Mouse (Mus musculus): ENCODE data around the gene Pde4b.

The Pde4b gene

DNA sequence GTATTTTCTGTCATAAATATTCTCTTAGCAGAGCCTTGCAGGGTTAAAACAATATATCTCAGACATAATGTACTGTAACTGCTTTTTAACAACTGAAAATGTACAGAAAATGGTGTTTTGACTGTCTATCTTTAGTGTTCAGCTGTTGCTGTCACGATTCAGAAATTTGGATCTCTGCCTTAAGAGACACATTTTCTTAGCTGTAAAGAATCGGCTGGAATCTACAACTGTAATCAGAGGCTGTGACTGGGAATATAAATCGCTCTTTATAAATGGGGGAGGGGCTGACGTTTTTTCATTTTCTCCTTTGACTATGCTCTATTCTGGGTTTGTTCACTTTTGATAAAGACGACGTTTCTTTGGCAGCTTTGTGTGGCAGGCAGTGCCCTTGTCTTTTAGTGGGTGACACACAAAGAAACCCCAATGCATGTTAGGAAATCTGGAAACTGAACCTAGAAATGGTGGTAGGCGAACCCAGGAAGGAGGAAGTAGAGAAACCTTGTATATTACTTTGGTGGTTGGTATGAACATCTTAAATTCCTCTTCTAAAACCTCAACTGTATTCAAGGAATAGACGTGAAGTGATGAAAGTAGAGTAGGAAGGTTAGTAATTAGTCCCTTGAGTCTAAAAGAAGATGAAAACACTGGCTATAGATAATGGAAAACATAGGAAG is 153.5 kb downstream of the Pde4b start:
- no peaks in the 10 kb centered on the region for H3K36me3 ChIP-seq (ENCODE audit: insufficient read depth, low read length)
- no peaks in the 10 kb centered on the region for H3K27me3 ChIP-seq (ENCODE audit: insufficient read depth, low read length)
- TF ChIP-seq CTCF (conservative IDR thresholded peaks at IDR 0.05; ENCODE audit: low read length) (no peak), POU5F1 (IDR thresholded peaks at IDR 0.05; ENCODE audit: borderline replicate concordance, low read length) (no peak), NANOG (IDR thresholded peaks at IDR 0.05; ENCODE audit: borderline replicate concordance, low read length) (no peak)
- H3K4me1 ChIP-seq (replicated peaks; ENCODE audit: low read depth, low read length), result 0 out of 2 replicates have a peak, but pooled peaks cover 2% of the 10 kb centered on the region
- no peak overlapping the region for H3K4me3 ChIP-seq (replicated peaks; ENCODE audit: low read length)
- H3K9me3 ChIP-seq (ENCODE audit: low read length), result no peaks in the 10 kb centered on the region

DNA sequence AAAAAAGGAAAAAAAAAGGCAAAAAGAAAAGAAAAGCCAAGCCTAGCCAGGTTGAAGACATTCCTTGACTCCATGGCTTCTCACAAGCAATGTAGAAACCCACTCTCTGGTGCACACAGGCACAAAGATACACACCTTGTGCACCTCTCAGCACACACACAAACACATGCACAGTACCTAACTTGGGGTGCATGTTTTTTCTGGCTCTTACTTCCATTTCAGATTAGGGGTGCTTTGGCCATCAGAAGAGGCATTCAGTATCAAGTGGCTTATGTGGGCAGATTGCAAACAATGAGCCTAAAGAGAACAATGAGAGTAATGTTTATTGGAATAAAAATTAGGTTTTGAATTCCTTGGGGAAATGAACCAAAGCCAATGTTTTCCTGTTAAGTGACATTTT is 166.7 kb downstream of the Pde4b start:
- H3K9me3 ChIP-seq (ENCODE audit: low read length), result no peaks in the 10 kb centered on the region
- no peak for TF ChIP-seq NANOG (IDR thresholded peaks at IDR 0.05; ENCODE audit: borderline replicate concordance, low read length)
- TF ChIP-seq POU5F1 (IDR thresholded peaks at IDR 0.05; ENCODE audit: borderline replicate concordance, low read length), result no peak
- TF ChIP-seq CTCF (conservative IDR thresholded peaks at IDR 0.05; ENCODE audit: low read length), result no peak
- 0 out of 2 replicates have a peak, but pooled peaks cover 3% of the 10 kb centered on the region for H3K4me1 ChIP-seq (replicated peaks; ENCODE audit: low read depth, low read length)
- H3K36me3 ChIP-seq (ENCODE audit: insufficient read depth, low read length), result no peaks in the 10 kb centered on the region
- H3K27me3 ChIP-seq (ENCODE audit: insufficient read depth, low read length), result no peaks in the 10 kb centered on the region
- H3K4me3 ChIP-seq (replicated peaks; ENCODE audit: low read length), result no peak overlapping the region

DNA sequence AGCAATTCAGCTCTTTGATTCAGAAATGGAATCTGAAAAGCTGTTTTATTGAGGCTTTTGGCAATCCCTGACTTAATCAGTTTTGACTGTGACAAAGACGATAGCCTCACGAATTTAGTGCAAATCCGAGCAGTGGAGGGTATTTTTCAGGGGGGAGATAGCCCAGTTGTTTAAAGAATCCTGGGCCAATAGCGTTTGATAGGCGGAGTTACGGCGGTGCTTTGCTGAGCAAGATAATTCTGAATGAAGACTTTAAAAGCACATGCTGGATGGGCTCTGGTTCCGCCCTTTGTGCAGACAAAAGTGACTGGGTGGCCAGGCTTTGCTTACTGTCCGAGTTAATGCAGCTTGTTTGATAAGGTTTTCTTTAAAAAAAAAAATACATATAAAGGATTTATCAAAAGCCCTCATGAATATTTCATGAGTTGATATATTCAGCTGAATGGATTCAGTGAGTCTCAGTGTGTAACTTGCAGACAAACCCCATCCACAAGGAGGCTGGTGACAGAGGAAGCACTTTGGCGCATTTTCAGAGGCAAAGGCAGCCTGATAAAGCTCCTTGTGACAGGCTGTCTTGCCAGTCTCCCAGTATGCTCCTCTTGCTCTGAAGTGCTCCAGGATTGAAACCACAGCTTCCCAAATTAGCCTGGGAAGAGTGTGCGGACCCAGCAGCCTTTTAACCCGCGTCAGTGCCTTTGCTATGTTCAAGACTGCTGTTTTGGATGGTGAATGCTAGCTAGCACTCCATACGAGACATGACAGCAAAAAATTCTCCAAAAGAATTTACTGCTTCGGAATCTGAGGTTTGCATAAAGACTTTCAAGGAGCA is 167.3 kb downstream of the Pde4b start:
- 0 out of 2 replicates have a peak, but pooled peaks cover 3% of the 10 kb centered on the region for H3K4me1 ChIP-seq (replicated peaks; ENCODE audit: low read depth, low read length)
- no peaks in the 10 kb centered on the region for H3K36me3 ChIP-seq (ENCODE audit: insufficient read depth, low read length)
- no peaks in the 10 kb centered on the region for H3K9me3 ChIP-seq (ENCODE audit: low read length)
- no peaks in the 10 kb centered on the region for H3K27me3 ChIP-seq (ENCODE audit: insufficient read depth, low read length)
- no peak for TF ChIP-seq CTCF (conservative IDR thresholded peaks at IDR 0.05; ENCODE audit: low read length)
- TF ChIP-seq NANOG (IDR thresholded peaks at IDR 0.05; ENCODE audit: borderline replicate concordance, low read length), result no peak
- TF ChIP-seq POU5F1 (IDR thresholded peaks at IDR 0.05; ENCODE audit: borderline replicate concordance, low read length), result no peak
- H3K4me3 ChIP-seq (replicated peaks; ENCODE audit: low read length), result no peak overlapping the region

DNA sequence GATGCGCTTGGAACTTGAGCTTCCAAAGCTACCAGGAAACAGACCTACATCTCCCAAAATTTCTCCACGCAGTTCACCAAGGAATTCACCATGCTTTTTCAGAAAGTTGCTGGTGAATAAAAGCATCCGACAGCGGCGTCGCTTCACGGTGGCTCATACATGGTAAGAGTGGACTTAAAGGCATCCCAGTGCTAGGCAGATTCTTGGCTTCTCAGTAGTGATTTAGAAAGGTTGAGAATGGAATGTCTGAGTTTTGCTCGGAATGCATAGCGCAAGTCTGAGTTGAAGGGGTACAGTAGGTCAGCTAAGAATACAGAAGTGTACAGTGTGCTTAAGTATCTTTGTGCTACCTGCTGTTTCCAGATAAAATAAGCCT is 167.9 kb downstream of the Pde4b start:
- H3K9me3 ChIP-seq (ENCODE audit: low read length), result no peaks in the 10 kb centered on the region
- H3K4me1 ChIP-seq (replicated peaks; ENCODE audit: low read depth, low read length), result 0 out of 2 replicates have a peak, but pooled peaks cover 3% of the 10 kb centered on the region
- no peaks in the 10 kb centered on the region for H3K27me3 ChIP-seq (ENCODE audit: insufficient read depth, low read length)
- TF ChIP-seq POU5F1 (IDR thresholded peaks at IDR 0.05; ENCODE audit: borderline replicate concordance, low read length) (no peak), NANOG (IDR thresholded peaks at IDR 0.05; ENCODE audit: borderline replicate concordance, low read length) (no peak), CTCF (conservative IDR thresholded peaks at IDR 0.05; ENCODE audit: low read length) (no peak)
- H3K4me3 ChIP-seq (replicated peaks; ENCODE audit: low read length), result no peak overlapping the region
- H3K36me3 ChIP-seq (ENCODE audit: insufficient read depth, low read length), result no peaks in the 10 kb centered on the region

DNA sequence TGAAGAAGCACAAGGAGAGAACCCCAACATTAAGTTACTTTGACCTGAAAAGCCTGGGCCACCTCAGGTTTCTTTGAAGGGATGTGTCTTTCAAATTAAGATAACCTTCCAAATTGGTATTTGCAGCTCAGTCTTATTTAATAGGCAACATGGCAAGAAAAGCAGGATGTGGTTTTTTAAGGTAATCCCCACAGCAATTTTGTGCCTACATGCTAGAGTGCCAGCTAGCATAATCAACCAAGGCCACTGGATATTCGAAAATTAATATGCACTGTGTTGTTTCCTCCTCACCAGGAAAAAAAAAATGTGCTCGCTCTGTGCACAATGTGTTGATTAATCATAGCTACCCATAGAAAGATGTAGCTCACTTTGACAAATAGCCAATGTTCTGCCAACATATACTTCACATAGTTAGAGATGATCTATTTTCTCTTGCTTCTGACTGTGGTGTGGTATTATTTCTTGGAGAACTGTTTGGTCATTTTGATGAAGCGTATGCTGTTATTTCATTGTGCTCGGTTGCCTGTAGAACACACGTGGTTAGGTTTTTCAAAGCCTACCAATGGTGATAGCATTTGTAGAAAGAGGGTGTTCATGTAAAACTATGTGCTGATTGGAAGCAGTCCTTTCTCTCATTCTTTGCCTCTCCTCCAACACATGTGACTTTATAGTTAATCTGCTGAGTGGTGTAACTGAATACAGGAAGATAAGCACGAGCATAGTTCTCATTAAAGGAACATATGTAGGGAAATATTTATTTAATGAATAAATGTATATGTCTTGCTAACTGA is 169.0 kb downstream of the Pde4b start:
- H3K4me1 ChIP-seq (replicated peaks; ENCODE audit: low read depth, low read length), result 0 out of 2 replicates have a peak, but pooled peaks cover 3% of the 10 kb centered on the region
- TF ChIP-seq CTCF (conservative IDR thresholded peaks at IDR 0.05; ENCODE audit: low read length), result no peak
- TF ChIP-seq POU5F1 (IDR thresholded peaks at IDR 0.05; ENCODE audit: borderline replicate concordance, low read length), result no peak
- TF ChIP-seq NANOG (IDR thresholded peaks at IDR 0.05; ENCODE audit: borderline replicate concordance, low read length), result no peak
- H3K27me3 ChIP-seq (ENCODE audit: insufficient read depth, low read length), result no peaks in the 10 kb centered on the region

DNA sequence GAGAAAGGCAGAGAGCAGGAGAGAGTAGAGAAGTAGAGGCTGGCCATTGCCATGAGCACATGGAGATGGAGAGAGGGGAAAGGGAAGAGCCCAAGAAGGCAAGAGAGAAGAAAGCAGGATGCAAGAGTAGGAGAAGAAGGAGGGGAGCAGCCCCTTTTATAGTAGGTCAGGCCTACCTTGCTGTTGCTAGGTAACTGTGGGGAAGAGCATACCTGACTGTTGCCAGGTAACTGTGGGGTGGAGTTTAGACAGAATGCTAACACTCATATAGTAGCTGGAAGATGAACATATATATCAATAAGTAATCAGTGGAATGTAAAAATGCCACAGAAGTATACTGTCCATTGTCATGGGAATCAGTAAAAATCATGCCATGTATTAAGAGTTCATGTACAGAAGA is 172.9 kb downstream of the Pde4b start:
- peaks cover 7% of the 10 kb centered on the region for H3K9me3 ChIP-seq (ENCODE audit: low read length)
- H3K27me3 ChIP-seq (ENCODE audit: insufficient read depth, low read length), result no peaks in the 10 kb centered on the region
- H3K4me3 ChIP-seq (replicated peaks; ENCODE audit: low read length), result no peak overlapping the region
- no peaks in the 10 kb centered on the region for H3K36me3 ChIP-seq (ENCODE audit: insufficient read depth, low read length)
- TF ChIP-seq CTCF (conservative IDR thresholded peaks at IDR 0.05; ENCODE audit: low read length) (no peak), NANOG (IDR thresholded peaks at IDR 0.05; ENCODE audit: borderline replicate concordance, low read length) (no peak), POU5F1 (IDR thresholded peaks at IDR 0.05; ENCODE audit: borderline replicate concordance, low read length) (no peak)
- H3K4me1 ChIP-seq (replicated peaks; ENCODE audit: low read depth, low read length), result no peaks in the 10 kb centered on the region

More for the DNA sequence above, 169.0 kb downstream of the Pde4b start:
- H3K9me3 ChIP-seq (ENCODE audit: low read length), result peaks cover under 1% of the 10 kb centered on the region; the same call in 1 of the 2 replicates
- no peak overlapping the region for H3K4me3 ChIP-seq (replicated peaks; ENCODE audit: low read length)
- H3K36me3 ChIP-seq (ENCODE audit: insufficient read depth, low read length), result no peaks in the 10 kb centered on the region

DNA sequence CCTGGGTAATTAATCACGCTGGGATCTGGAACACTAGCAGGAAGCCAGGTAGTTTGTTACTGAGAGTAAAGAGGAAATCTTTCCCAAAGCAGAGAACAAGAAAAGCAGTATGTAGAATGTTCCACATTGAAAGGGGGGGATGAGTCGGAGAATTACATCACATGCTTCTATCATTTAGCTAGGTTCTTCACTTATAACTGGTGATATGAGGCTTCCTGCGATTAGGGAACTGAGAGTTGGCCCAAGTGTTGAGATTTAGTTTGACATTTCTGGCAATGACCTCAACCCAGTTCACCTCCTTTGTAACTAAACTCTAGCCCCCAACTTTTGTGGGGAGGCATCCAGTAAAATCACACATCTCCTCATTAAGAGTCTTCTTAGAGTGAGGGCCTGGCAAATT is 185.0 kb downstream of the Pde4b start:
- no peak for TF ChIP-seq CTCF (conservative IDR thresholded peaks at IDR 0.05; ENCODE audit: low read length)
- no peak for TF ChIP-seq POU5F1 (IDR thresholded peaks at IDR 0.05; ENCODE audit: borderline replicate concordance, low read length)
- no peak for TF ChIP-seq NANOG (IDR thresholded peaks at IDR 0.05; ENCODE audit: borderline replicate concordance, low read length)
- H3K36me3 ChIP-seq (ENCODE audit: insufficient read depth, low read length), result no peaks in the 10 kb centered on the region
- no peaks in the 10 kb centered on the region for H3K9me3 ChIP-seq (ENCODE audit: low read length)
- no peak overlapping the region for H3K4me3 ChIP-seq (replicated peaks; ENCODE audit: low read length)
- no peaks in the 10 kb centered on the region for H3K27me3 ChIP-seq (ENCODE audit: insufficient read depth, low read length)
- no peaks in the 10 kb centered on the region for H3K4me1 ChIP-seq (replicated peaks; ENCODE audit: low read depth, low read length)

DNA sequence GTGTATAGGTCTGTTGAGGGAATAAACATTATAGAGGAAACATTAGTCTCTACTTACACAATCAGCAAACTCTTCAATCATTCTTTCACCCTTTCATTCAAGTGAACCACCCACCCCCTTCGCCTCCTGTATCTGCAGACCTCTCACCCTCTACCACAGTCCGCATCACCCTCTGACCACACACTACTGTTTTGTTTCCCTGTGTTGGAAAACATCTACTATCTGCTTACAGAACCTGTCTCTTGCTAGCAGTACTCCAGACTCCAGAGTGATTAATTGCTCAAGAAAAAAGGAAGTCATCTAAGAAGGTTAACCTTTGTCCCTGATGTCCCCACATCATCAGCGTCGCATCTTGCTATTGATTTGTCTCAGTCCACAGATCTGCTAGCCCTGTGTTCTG is 185.4 kb downstream of the Pde4b start:
- Histone ChIP-seq H3K36me3 (ENCODE audit: insufficient read depth, low read length) (no peaks in the 10 kb centered on the region), H3K9me3 (ENCODE audit: low read length) (no peaks in the 10 kb centered on the region), H3K4me1 (replicated peaks; ENCODE audit: low read depth, low read length) (no peaks in the 10 kb centered on the region), H3K4me3 (replicated peaks; ENCODE audit: low read length) (no peak overlapping the region), H3K27me3 (ENCODE audit: insufficient read depth, low read length) (no peaks in the 10 kb centered on the region)
- TF ChIP-seq POU5F1 (IDR thresholded peaks at IDR 0.05; ENCODE audit: borderline replicate concordance, low read length), result no peak
- TF ChIP-seq NANOG (IDR thresholded peaks at IDR 0.05; ENCODE audit: borderline replicate concordance, low read length), result no peak
- TF ChIP-seq CTCF (conservative IDR thresholded peaks at IDR 0.05; ENCODE audit: low read length), result no peak
